Mouse (Mus musculus) erythroblast, embryonic 14.5 days (primary cell): ENCODE results near the gene Pnmal2. TPM values are rescaled to one million over a fixed set of nuclear protein-coding genes. Genes with fewer than 3 reads are reported as not detected.

ENCODE experiments used
- H3K27me3 ChIP-seq: 2 replicates; pipeline ENCODE4 v1.6.1; 2012; ENCODE audit warnings: inconsistent platforms; ENCODE audit not compliant: control insufficient read depth
- H3K36me3 ChIP-seq: 2 replicates; pipeline ENCODE4 v1.6.1; 2012; ENCODE audit warnings: mild to moderate bottlenecking, inconsistent platforms; ENCODE audit not compliant: control insufficient read depth
- H3K4me1 ChIP-seq: 2 replicates; pipeline ENCODE4 v1.6.1; 2012; ENCODE audit warnings: inconsistent platforms; ENCODE audit not compliant: control insufficient read depth
- H3K4me3 ChIP-seq: replicated peaks from 2 replicates; pipeline ENCODE3; 2012; ENCODE audit warnings: moderate library complexity, mild to moderate bottlenecking, inconsistent platforms
- H3K9me3 ChIP-seq: 2 replicates; pipeline ENCODE4 v1.6.1; 2012; ENCODE audit warnings: low read length, inconsistent platforms, mixed read lengths; ENCODE audit not compliant: control insufficient read depth
- GATA1 ChIP-seq: IDR thresholded peaks from 2 replicates; pipeline ENCODE4 v1.6.1; 2012; ENCODE audit warnings: low read length, inconsistent platforms, mixed read lengths
- TAL1 ChIP-seq: IDR thresholded peaks from 3 replicates; pipeline ENCODE4 v1.6.1; 2012; ENCODE audit warnings: low read length, inconsistent platforms, mixed read lengths
- polyA plus RNA-seq: library from polyadenylated mRNA; stranded (reverse); fragments of >175 nt; gene quantifications from 2 replicates; pipeline ENCODE4 v1.2.3, GENCODE M21; 2012

Gene Pnmal2
- polyA plus RNA-seq, result 0.02 TPM in 1 of 2 replicates, not detected in the other

DNA sequence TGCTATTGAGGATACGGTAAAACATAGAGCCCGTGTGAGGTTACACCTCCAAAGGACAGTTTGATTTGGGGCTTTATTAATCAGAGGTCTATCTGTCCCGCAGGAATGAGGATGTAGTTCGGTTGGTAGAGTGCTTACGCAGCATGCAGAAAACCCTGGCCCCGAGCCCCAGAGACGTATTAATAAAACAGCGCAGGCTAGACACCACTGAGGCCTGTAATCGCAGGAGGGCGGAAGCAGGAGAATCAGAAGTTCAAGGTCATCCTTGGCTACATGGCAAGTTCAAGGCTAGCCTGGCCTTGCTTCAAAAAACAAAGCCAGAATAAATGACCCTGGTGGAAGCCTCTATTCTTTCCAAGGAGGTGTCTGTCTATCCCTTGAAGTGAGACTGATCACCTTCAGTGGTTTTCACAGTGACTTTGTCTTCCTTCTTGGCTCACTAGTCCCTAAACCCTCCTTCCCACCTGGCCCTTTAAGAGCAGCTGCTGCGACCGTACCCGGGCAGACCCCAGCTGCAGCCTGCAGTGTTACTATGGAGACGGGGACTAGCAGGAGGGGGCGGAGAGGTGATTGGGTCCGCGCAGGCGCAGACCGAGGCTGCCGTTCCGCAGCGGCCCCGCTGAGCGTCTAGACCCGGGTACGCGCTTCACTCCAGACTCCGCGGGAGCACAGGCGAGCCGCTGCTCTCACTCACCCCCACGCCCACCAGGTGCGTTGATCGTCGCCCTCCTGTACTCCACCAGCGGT is at the start of gene Pnmal2:
Pnmal2 (plus strand) TSS at position 622 of the 747 bp plus-strand sequence.
- Histone ChIP-seq H3K9me3 (no peaks in the 10 kb centered on the region; the same call in 1 of the 2 replicates), H3K27me3 (peaks cover 72% of the 10 kb centered on the region), H3K4me3 (peak within 1 kb of the TSS; percentile 35), H3K4me1 (peaks cover 2% of the 10 kb centered on the region; the same call in 1 of the 2 replicates), H3K36me3 (no peaks in the 10 kb centered on the region)
- TF ChIP-seq GATA1 (no peak), TAL1 (no peak)

DNA sequence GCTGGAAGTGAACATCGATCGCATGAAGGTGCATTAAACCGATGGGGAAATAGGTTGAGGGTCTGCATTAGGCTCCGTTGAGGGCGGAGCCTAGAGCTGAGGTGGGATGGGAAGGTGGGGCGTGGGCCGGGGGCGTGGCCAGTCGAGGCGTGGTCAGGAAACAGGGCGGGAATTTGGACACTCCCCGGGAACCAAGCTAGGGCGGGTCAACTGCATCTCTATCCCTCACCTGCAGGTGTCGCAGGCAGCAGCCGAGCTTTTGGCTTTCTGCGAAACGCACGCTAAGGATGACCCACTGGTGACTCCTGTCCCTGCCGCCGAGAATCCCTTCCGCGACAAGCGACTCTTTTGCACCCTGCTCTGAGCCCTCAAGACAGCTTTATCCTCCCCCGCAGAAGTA is 49.5 kb upstream of the Pnmal2 start:
- H3K4me1 ChIP-seq, result peaks cover 24% of the 10 kb centered on the region
- H3K36me3 ChIP-seq, result no peaks in the 10 kb centered on the region
- TF ChIP-seq GATA1, result no peak
- TF ChIP-seq TAL1, result no peak
- no peak overlapping the region for H3K4me3 ChIP-seq
- peaks cover 64% of the 10 kb centered on the region for H3K27me3 ChIP-seq
- H3K9me3 ChIP-seq, result no peaks in the 10 kb centered on the region

DNA sequence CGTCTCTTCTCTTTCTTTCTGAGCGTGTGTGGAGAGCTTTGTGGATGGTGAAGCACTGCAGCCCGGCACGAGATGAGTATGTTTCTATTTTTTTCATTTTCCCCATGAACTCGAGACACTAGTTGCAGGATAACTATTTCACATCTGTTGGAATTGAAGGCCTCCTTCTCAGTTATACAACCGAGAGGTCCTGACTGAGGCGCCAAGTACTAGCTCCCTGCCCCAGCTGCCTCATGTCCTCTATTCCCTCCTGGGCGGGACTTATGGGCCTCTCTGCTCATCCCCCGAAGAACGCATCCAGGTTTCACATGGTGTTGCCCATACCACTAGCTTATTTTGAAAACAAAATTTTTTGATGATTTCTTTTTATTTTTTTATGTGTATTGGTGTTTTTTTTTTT is 49.0 kb upstream of the Pnmal2 start:
- TF ChIP-seq GATA1, result no peak
- TF ChIP-seq TAL1, result no peak
- H3K9me3 ChIP-seq, result no peaks in the 10 kb centered on the region
- H3K27me3 ChIP-seq, result peaks cover 60% of the 10 kb centered on the region
- no peak overlapping the region for H3K4me3 ChIP-seq
- H3K36me3 ChIP-seq, result no peaks in the 10 kb centered on the region
- H3K4me1 ChIP-seq, result peaks cover 24% of the 10 kb centered on the region

DNA sequence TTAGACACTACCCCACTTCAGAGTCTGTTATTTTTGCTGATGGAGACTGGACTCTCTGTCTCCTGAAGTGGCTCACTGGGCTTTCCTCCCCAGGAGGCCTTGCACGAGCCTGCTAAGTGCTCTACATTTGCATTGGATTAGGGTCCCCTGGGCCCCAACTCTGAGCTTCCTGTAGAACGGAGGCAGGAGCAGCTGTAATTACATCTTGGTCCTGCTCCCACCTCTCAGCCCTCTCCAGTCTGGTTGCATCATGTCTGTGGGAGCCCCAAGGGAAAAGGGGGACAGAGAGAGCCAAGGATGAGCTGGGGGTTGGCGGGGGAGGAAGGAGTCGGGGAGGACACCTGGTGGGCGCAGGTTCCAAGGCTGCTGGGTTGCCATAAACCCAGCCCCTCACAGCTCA is 44.0 kb upstream of the Pnmal2 start:
- no peak for TF ChIP-seq TAL1
- Histone ChIP-seq H3K36me3 (no peaks in the 10 kb centered on the region), H3K4me1 (peaks cover 8% of the 10 kb centered on the region), H3K4me3 (no peak overlapping the region), H3K9me3 (no peaks in the 10 kb centered on the region), H3K27me3 (peaks cover 19% of the 10 kb centered on the region)

DNA sequence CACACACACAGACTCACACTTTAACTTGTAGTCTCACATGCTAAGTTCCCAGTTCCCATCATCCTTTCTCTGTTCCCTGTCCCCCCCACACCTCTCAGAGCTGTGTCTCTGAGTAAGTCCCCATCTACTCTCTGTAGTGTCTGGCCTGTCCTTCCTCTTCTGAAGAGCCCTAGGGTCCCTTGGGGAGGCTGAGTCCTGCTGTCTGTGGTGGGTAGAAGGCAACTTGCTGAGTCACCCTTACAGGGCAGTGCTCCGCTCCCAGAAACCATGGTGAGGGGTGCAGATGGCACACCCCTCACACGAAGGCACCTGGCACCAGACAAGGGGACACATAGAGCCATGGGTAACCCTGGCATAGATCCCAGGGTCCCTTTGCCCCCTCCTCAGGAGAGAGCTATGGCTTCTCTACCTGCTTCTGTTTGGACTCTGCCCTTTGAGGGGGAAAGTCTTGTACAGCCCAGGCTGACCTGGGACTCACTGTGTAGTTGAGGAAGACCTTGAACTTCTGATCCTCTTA is 41.0 kb upstream of the Pnmal2 start:
- H3K4me3 ChIP-seq, result no peak overlapping the region
- no peaks in the 10 kb centered on the region for H3K9me3 ChIP-seq
- H3K27me3 ChIP-seq, result peaks cover 37% of the 10 kb centered on the region
- peaks cover 18% of the 10 kb centered on the region for H3K4me1 ChIP-seq
- no peaks in the 10 kb centered on the region for H3K36me3 ChIP-seq
- TF ChIP-seq TAL1 (no peak), GATA1 (no peak)

DNA sequence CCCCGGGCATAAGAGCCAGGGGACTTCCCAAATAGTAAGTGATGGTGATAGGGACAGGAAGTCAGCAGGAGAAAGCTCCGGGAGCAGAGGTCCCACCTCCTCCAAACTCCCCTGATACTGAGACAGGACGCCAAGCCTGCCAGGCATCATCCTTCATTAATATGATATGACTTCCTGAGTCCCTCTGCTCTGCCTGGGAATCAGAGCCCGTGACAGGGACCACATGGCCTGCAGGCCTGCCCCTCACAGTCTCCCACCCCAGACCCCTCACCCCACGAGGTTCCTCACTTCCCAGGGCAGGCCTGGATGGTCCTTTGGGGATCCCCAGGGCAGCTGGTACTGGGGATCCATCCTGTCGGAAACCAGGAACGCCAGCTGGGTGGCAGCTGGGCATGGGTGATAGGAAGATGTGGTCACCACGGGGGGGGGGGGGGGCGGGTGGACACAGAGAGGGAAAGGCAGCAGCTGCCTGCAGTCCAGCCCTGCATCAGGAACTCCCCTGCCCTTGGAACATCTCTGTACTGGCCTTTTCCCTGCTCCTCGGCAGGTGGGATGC is 40.3 kb upstream of the Pnmal2 start:
- TF ChIP-seq TAL1 (no peak), GATA1 (no peak)
- peaks cover 18% of the 10 kb centered on the region for H3K4me1 ChIP-seq
- H3K36me3 ChIP-seq, result no peaks in the 10 kb centered on the region
- peaks cover 42% of the 10 kb centered on the region for H3K27me3 ChIP-seq
- no peak overlapping the region for H3K4me3 ChIP-seq
- H3K9me3 ChIP-seq, result no peaks in the 10 kb centered on the region

DNA sequence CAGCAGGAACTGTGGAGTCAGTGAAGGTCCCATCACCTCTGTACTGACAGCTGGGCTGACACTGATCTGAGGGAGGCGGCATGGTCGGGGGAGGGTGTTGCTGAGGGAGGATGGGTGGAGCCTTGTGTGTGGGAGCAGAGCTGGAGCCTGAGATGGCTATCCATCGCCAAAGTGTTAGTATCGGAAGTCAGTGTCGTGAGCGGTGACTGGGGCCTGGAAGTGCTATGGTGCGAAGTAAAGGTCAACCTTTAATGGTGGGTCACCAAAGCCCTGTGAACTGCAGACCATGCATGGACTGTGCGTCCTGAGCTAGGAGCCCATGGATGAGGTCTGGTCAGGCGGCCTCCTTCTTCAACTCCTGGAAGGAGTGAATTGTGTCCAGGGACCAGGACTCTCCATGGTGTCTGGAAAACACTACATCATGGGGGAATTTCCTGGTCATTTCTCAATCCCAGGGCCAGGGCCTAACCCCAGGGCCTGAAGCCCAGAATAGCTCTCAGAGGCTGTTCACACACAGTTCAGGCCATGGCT is 38.9 kb upstream of the Pnmal2 start:
- Histone ChIP-seq H3K36me3 (no peaks in the 10 kb centered on the region), H3K4me1 (peaks cover 18% of the 10 kb centered on the region), H3K27me3 (peaks cover 43% of the 10 kb centered on the region), H3K4me3 (no peak overlapping the region), H3K9me3 (no peaks in the 10 kb centered on the region)
- TF ChIP-seq GATA1 (no peak), TAL1 (no peak)

DNA sequence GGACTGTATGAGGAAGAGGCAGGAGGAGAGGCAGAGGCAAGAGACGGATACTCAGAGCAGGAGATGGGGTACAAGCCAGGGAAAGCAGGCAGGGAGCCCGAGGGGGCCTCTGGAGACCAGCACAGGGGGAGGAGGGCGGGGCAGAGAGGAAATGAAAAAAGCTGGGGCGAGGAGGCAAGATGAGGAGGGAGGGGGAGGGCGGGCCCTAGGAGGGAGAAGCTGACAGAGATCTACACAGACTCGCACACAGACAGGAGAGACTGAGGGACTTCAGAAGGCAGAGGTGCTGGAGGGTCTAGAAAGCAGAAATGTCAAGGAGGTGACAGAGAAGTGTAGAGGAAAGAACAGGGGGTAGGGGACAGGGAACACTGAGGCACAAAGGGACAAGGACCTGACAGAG is 38.2 kb upstream of the Pnmal2 start, which contains the start of gene Ptgir:
Ptgir (plus strand) TSS at position 210 of the 400 bp plus-strand sequence.
- H3K4me3 ChIP-seq, result no peak within 1 kb of the TSS
- no peaks in the 10 kb centered on the region for H3K9me3 ChIP-seq
- no peaks in the 10 kb centered on the region for H3K36me3 ChIP-seq
- peaks cover 18% of the 10 kb centered on the region for H3K4me1 ChIP-seq
- TF ChIP-seq GATA1, result no peak
- no peak for TF ChIP-seq TAL1
- peaks cover 40% of the 10 kb centered on the region for H3K27me3 ChIP-seq

DNA sequence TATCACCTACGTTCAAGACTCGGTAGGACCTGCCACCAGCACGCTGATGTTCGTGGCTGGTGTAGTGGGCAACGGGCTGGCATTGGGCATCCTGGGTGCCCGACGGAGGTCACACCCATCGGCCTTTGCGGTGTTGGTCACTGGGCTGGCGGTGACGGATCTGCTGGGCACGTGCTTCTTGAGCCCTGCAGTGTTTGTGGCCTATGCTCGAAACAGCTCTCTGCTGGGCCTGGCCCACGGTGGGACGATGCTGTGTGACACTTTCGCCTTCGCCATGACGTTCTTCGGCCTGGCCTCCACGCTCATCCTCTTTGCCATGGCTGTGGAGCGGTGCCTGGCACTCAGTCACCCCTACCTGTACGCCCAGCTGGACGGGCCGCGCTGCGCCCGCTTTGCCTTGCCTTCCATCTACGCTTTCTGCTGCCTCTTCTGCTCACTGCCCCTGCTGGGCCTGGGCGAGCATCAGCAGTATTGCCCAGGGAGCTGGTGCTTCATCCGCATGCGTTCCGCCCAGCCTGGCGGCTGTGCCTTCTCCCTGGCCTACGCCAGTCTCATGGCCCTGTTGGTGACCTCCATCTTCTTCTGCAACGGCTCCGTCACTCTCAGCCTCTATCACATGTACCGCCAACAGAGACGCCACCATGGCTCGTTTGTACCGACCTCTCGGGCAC is 37.5 kb upstream of the Pnmal2 start:
- TF ChIP-seq TAL1, result no peak
- no peak for TF ChIP-seq GATA1
- no peak overlapping the region for H3K4me3 ChIP-seq
- peaks cover 40% of the 10 kb centered on the region for H3K27me3 ChIP-seq
- no peaks in the 10 kb centered on the region for H3K36me3 ChIP-seq
- H3K4me1 ChIP-seq, result peaks cover 18% of the 10 kb centered on the region
- H3K9me3 ChIP-seq, result no peaks in the 10 kb centered on the region
